Mouse (Mus musculus) kidney, adult 2 months (tissue): Measurements from ENCODE around the gene Mrpl1.

ENCODE experiments used
- CTCF ChIP-seq: fragments of 200-500 bp; conservative IDR thresholded peaks from 2 replicates; pipeline ENCODE4 v1.5.1; 2011; ENCODE audit warnings: low read depth, mild to moderate bottlenecking, control low read depth, low read length, moderate library complexity, mixed read lengths; ENCODE audit not compliant: insufficient read depth, insufficient read length
- POLR2A ChIP-seq: fragments of 200-500 bp; IDR thresholded peaks from one replicate; pipeline ENCODE4 v1.6.1; 2011; ENCODE audit warnings: low read depth, low read length, control low read depth

GRCm38 (mm10) chr5:96308086-96308485, 98.8 kb downstream of the Mrpl1 start:
- TF ChIP-seq CTCF: no peak
- TF ChIP-seq POLR2A: no peak
